Mouse (Mus musculus): ENCODE results near the gene Adra2b.

The Adra2b gene

DNA sequence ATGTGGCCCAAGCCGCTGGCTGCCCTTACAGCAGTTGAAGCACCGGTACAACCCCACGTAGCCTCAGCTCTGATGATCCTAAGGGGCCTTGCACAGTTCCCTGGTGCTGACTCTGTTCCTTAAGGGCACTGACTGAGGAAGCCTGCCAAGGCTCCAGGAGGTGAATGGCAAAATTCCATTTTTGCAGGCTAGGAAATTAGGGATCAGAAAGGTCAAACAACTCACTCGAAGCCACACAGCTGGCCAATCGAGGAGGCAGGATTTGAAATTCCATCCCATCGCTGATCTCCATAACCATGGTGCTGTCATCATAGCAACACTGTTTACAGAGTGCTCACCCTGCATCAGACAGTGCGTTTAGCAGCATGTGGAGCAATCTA, 15.6 kb downstream of the Adra2b start:
- no peak for DNase-seq (ENCODE audit: low read depth in 2 of 2, low spot score in 2 of 2)

DNA sequence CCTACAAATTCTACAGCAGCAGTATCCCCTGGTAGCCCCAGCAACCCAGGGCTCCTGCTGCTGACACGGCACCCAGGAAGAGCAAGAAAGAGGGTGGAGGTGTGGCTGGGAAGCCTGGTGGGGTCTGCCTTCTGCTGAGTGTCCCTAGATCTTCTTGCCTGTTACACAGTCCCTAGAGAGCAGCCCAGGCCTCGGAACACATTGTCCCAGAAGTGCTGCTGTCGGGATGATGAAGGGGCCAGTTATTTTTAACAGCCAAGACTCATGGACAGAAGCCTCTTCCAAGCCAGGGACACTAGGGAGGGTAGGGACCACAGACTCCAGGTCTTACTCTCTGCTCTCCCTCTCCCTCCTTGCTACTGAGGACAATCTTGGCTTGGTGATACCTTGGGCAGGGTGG, 16.2 kb downstream of the Adra2b start:
- no peak for DNase-seq (ENCODE audit: low read depth in 2 of 2, low spot score in 2 of 2)

DNA sequence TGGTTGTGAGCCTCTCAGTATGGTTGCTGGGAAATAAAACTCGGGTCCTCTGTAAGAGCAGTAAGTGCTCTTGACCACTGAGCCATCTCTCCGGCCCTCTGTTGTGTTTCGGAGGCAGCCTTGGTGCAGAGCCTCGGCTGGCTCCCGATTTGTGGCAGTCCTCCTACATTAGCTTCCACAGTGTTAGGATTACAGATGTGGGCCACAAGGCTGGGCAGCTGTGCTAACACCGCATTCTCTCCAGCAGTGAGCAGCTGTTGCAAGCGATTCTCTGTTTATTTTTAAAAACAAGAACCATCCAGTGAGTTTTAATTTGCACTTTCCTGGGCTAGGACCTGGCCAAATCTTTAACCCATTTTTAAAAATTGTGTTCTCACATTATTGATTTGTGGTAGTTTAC, 20.9 kb downstream of the Adra2b start:
- no peak for DNase-seq (ENCODE audit: low read depth in 2 of 2, low spot score in 2 of 2)

DNA sequence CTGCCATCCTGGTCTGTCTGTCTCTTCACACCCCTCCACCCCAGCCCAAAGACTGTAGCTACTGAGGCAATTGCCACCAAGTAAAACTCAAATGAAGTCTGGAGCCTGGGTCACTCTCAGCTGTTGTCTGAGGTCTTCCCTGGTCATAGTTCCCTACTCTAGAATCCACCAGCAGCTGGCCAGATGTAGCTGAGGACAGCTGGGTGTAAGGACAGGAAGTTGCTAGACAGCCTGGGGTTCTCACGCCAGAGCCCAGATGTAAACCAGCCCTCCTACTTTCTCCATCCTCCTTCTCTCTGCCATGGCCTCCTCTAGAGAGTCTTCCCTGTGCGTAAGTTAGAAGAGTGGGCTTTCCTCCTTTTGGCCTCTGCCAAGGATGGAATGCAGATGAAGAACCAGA, 24.5 kb downstream of the Adra2b start:
- no peak for DNase-seq (ENCODE audit: low read depth in 2 of 2, low spot score in 2 of 2)

DNA sequence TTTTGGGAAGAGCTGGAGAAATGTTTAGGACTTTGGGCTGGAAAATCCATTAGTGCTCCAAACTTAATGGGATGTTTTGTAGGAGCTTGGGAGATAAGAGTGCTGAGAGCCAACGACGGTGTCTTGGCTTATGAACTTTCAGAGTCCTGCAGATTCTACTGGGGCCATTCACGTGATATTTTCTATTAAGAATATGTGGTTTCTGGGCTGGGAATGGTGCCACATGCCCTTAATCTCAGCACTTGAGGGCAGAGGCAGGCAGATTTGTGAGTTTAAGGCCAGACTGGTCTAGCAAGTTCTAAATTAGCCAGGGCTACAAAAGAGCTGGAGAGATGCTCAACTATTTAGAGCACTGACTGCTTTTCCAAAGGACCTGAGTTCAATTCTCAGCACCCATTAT, 27.3 kb downstream of the Adra2b start:
- DNase-seq (ENCODE audit: low read depth in 2 of 2, low spot score in 2 of 2), result no peak

DNA sequence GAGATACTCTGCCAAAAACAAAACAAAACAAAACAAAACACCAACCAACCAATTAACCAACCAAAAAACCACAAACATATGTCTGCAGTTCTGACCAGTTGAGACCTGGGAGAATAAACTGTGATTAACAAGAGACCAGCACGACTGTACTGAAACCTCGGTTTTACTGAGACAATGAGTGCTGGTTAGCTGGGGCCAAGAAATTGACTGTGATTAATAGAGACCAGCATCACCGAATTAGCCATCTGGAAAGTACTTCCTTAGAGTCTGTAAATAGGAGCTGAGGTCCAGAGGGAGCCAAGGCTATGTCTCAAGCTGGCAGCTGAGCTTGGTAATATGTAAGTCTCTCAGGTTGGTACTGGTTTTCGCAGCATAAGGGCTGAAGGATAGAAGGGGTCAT, 27.8 kb downstream of the Adra2b start:
- no peak for DNase-seq (ENCODE audit: low read depth in 2 of 2, low spot score in 2 of 2)

DNA sequence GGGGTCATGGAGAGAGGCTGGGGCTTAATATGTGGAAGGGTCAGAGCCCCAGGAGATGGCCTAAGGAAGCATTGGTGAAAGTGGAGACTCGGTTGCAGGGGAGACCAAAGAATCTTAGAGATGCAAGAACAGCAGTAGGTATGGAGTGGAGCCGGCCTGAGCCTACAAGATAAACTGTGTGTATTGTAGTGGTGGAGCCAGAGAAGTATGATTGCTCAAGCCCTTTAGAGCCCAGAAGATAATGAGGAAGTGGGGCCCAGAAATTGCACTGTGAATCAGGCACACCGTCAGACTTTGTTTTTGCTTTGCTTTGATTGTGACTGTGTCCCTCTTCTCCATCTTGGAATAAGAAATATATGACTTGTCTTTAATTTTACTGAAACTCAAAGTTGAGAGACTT, 28.3 kb downstream of the Adra2b start:
- no peak for DNase-seq (ENCODE audit: low read depth in 2 of 2, low spot score in 2 of 2)

DNA sequence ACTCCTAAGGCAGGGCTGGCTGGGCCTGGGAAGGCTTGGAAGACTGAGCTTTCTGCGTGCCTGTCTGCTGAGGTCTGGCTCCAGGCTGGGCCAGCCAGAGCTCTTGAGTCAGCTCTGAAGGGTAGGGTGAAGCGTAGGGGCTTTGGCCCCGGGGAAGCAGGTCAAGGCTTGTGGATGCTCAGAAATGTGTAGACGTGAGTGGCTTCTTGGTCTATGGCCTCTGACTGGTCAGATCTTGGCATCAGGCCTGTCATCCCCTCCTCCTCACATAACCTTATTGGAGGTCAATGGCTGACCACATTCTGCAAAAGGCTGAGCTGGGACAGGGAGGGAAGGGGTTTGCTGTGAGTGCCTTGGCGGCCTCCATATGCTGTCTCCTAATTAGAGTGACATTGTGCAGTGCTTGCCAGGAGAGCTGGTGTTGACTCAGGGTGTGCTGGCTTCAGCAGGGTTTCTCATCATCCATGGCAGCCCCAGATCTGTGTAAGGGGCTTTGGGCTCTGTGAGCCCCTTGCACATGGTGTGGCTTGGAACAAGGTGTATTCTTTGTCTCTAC, 31.7 kb downstream of the Adra2b start:
- DNase-seq (ENCODE audit: low read depth in 2 of 2, low spot score in 2 of 2), result no peak

DNA sequence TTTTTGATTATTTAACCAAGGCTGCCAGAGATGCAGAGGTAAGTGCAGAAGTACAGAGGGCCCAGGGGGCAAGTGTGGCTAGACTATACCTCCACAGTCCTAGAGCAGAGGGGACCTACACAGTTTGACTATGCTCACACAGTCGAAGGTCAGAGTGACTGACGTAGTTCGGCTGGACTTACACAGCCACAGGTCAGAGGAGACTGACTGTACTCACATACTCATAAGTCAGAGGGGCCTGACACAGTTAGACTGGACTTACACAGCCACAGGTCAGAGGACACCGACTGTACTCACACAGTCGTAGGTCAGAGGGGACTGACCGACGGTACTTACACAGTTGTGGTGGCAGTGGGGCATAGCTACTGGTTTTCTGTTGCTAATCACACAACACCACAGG, 35.7 kb downstream of the Adra2b start:
- no peak for DNase-seq (ENCODE audit: low read depth in 2 of 2, low spot score in 2 of 2)

DNA sequence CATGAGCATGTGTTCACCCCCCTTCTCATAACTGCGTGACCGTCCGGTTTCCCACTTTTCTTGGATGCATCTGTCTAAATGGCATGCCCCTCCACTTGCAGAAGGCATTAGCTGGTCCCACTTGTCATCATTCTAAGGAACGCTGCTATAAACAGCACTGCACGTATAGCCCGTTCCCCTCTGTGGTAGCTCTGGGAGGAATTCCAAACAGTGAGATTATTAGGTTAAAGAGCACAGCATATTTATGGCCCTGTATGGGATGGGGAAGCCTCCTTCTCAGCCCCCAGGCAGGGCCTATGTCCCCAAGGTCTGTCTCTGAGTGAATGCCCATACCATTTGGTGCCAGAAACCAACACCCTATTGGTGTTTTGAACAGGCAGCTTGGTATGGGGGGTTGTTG, 48.1 kb downstream of the Adra2b start:
- DNase-seq (ENCODE audit: low read depth in 2 of 2, low spot score in 2 of 2), result no peak

DNA sequence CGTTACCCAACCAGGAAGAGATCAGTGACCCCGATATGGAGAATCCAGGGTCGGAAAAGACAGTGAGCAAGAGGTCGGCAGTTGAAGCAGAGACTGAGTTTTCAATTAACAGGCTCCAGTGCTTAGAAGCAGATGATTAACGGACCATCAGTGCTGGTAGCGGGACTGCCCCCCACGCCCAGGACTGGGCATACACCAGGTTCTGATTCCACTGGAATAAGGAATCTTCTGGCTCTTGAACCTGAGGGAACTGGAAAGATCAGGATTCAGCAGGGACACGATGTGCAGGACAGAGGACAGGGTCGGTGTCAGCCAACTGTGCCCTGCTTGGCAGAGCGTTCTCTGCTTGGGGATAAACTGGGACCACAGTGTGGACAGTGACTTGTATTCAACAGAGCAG, 52.8 kb downstream of the Adra2b start:
- DNase-seq (ENCODE audit: low read depth in 2 of 2, low spot score in 2 of 2), result no peak

DNA sequence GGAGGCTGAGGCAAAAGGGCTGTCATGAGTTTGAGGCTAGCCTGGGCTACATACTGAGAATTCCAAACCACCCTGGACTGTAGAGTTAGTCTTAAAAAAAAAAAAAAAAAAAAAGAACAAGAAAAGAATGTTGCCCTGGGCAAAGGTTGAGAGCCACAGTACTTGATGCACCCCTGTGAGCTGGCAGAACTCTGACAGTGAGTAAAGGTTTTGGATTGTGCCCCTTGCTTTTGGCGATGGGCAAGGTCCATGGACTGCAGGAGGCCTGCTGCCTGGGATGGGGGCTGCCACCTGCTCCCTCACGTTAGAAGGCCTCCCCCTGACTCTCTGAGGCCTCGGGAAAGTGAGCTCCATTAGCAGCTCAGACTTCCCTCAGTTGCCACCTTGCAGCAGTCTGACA, 53.7 kb downstream of the Adra2b start:
- DNase-seq (ENCODE audit: low read depth in 2 of 2, low spot score in 2 of 2), result no peak
